Mouse (Mus musculus) forebrain, embryonic 13.5 days (tissue): ENCODE results near the gene Kcnt2. TPM values are rescaled to one million over a fixed set of nuclear protein-coding genes. Genes with fewer than 3 reads are reported as not detected.

Experiments
- ATAC-seq: fragments of 200-750 bp; cut with Nextera tagmentation; 2 replicates; pipeline ENCODE4 v1.8.0; 2017
- H3K27ac ChIP-seq: fragments of 300-500 bp; sonication (generic); 2 replicates; pipeline ENCODE4 v1.5.1; 2015; ENCODE audit warnings: inconsistent platforms, mild to moderate bottlenecking, moderate library complexity
- H3K27me3 ChIP-seq: fragments of 300-500 bp; sonication (generic); 2 replicates; pipeline ENCODE4 v1.6.1; 2015; ENCODE audit warnings: mild to moderate bottlenecking, inconsistent platforms
- H3K36me3 ChIP-seq: fragments of 300-500 bp; sonication (generic); 2 replicates; pipeline ENCODE4 v1.6.1; 2015; ENCODE audit warnings: mild to moderate bottlenecking, inconsistent platforms; ENCODE audit not compliant: poor library complexity, severe bottlenecking
- H3K4me1 ChIP-seq: fragments of 300-500 bp; sonication (generic); 2 replicates; pipeline ENCODE4 v1.6.1; 2015; ENCODE audit warnings: inconsistent platforms
- H3K4me2 ChIP-seq: fragments of 300-500 bp; sonication (generic); 2 replicates; pipeline ENCODE4 v1.6.1; 2015; ENCODE audit warnings: inconsistent platforms, mild to moderate bottlenecking, moderate library complexity
- H3K4me3 ChIP-seq: fragments of 300-500 bp; sonication (generic); 2 replicates; pipeline ENCODE4 v1.5.1; 2015; ENCODE audit warnings: mild to moderate bottlenecking, inconsistent platforms
- H3K9ac ChIP-seq: fragments of 300-500 bp; sonication (generic); 2 replicates; pipeline ENCODE4 v1.6.1; 2015; ENCODE audit warnings: mild to moderate bottlenecking, inconsistent platforms
- H3K9me3 ChIP-seq: fragments of 300-500 bp; sonication (generic); replicated peaks from 2 replicates; pipeline ENCODE4 v1.6.1; 2016; ENCODE audit warnings: inconsistent platforms
- WGBS: fragments of 180-500 bp; shearing (Covaris S2); methylation state at CpG from one replicate; pipeline ENCODE4 v1.1.7; 2015; 5-methylcytosine and 5-hydroxymethylcytosine counted together
- polyA plus RNA-seq: library from polyadenylated mRNA; unstranded; fragments of >200 nt; fragmentation: Nextera tagmentation; extraction: Ambion mirVana; gene quantifications from 2 replicates; pipeline ENCODE4 v1.2.1, GENCODE M21; 2015

The Kcnt2 gene
- polyA plus RNA-seq, 1 experiment from 2014 or later = 2.0 TPM

GRCm38 (mm10) chr1:140379526-140379925 is 133.6 kb downstream of the Kcnt2 start:
- no peak overlapping the region for H3K9ac ChIP-seq
- H3K4me1 ChIP-seq = no peaks in the 10 kb centered on the region
- 38% methylated on average over 2 of the region's 2 CpGs for WGBS
- no peak overlapping the region for H3K4me2 ChIP-seq
- H3K27ac ChIP-seq = no peak overlapping the region
- no peak for ATAC-seq
- no peaks in the 10 kb centered on the region for H3K9me3 ChIP-seq
- H3K27me3 ChIP-seq = no peaks in the 10 kb centered on the region
- no peaks in the 10 kb centered on the region for H3K36me3 ChIP-seq
- H3K4me3 ChIP-seq = no peak overlapping the region

GRCm38 (mm10) chr1:140381093-140381492 is 135.1 kb downstream of the Kcnt2 start:
- 87% methylated on average over 3 of the region's 3 CpGs for WGBS

GRCm38 (mm10) chr1:140390301-140390700 is 144.3 kb downstream of the Kcnt2 start:
- no peak overlapping the region for H3K4me3 ChIP-seq
- no peaks in the 10 kb centered on the region for H3K27me3 ChIP-seq
- H3K9ac ChIP-seq = no peak overlapping the region

More at GRCm38 (mm10) chr1:140381093-140381492, 135.1 kb downstream of the Kcnt2 start:
- no peaks in the 10 kb centered on the region for H3K4me1 ChIP-seq
- no peak overlapping the region for H3K27ac ChIP-seq
- no peak overlapping the region for H3K4me2 ChIP-seq
- no peak overlapping the region for H3K4me3 ChIP-seq
- no peaks in the 10 kb centered on the region for H3K27me3 ChIP-seq
- no peak overlapping the region for H3K9ac ChIP-seq
- ATAC-seq = no peak
- no peaks in the 10 kb centered on the region for H3K36me3 ChIP-seq
- H3K9me3 ChIP-seq = no peaks in the 10 kb centered on the region

GRCm38 (mm10) chr1:140397756-140398155 is 151.8 kb downstream of the Kcnt2 start:
- no peaks in the 10 kb centered on the region for H3K9me3 ChIP-seq
- no peaks in the 10 kb centered on the region for H3K4me1 ChIP-seq
- no peaks in the 10 kb centered on the region for H3K27me3 ChIP-seq
- H3K4me2 ChIP-seq = no peak overlapping the region
- ATAC-seq = no peak
- H3K27ac ChIP-seq = no peak overlapping the region
- no peak overlapping the region for H3K4me3 ChIP-seq
- H3K36me3 ChIP-seq = no peaks in the 10 kb centered on the region
- no peak overlapping the region for H3K9ac ChIP-seq

More at GRCm38 (mm10) chr1:140390301-140390700, 144.3 kb downstream of the Kcnt2 start:
- no peak overlapping the region for H3K4me2 ChIP-seq
- H3K27ac ChIP-seq = no peak overlapping the region
- no peak for ATAC-seq
- H3K4me1 ChIP-seq = no peaks in the 10 kb centered on the region
- 51% methylated on average over 4 of the region's 4 CpGs for WGBS
- no peaks in the 10 kb centered on the region for H3K36me3 ChIP-seq
- H3K9me3 ChIP-seq = no peaks in the 10 kb centered on the region

- Histone ChIP-seq H3K4me3 (no peak overlapping the region), H3K27ac (no peak overlapping the region), H3K4me2 (no peak overlapping the region), H3K36me3 (no peaks in the 10 kb centered on the region), H3K4me1 (no peaks in the 10 kb centered on the region), H3K9ac (no peak overlapping the region), H3K27me3 (no peaks in the 10 kb centered on the region), H3K9me3 (no peaks in the 10 kb centered on the region)
- ATAC-seq = no peak
- 83% methylated on average over 4 of the region's 4 CpGs for WGBS
Observed at GRCm38 (mm10) chr1:140406631-140407288, 160.8 kb downstream of the Kcnt2 start.

- WGBS = 80% methylated on average over 1 of the region's 1 CpGs
- ATAC-seq = no peak
- no peak overlapping the region for H3K4me2 ChIP-seq
Observed at GRCm38 (mm10) chr1:140415761-140416160, 169.8 kb downstream of the Kcnt2 start.

GRCm38 (mm10) chr1:140422954-140423353 is 177.0 kb downstream of the Kcnt2 start:
- Histone ChIP-seq H3K36me3 (no peaks in the 10 kb centered on the region), H3K4me3 (no peak overlapping the region), H3K27me3 (no peaks in the 10 kb centered on the region), H3K9ac (no peak overlapping the region), H3K27ac (no peak overlapping the region), H3K9me3 (no peaks in the 10 kb centered on the region), H3K4me1 (no peaks in the 10 kb centered on the region), H3K4me2 (no peak overlapping the region)
- ATAC-seq = no peak

More at GRCm38 (mm10) chr1:140415761-140416160, 169.8 kb downstream of the Kcnt2 start:
- Histone ChIP-seq H3K36me3 (no peaks in the 10 kb centered on the region), H3K9ac (no peak overlapping the region), H3K9me3 (no peaks in the 10 kb centered on the region), H3K27me3 (no peaks in the 10 kb centered on the region), H3K4me1 (no peaks in the 10 kb centered on the region), H3K27ac (no peak overlapping the region), H3K4me3 (no peak overlapping the region)

- no peaks in the 10 kb centered on the region for H3K36me3 ChIP-seq
- H3K4me3 ChIP-seq = no peak overlapping the region
- ATAC-seq = no peak
- 22% methylated on average over 2 of the region's 2 CpGs for WGBS
- no peaks in the 10 kb centered on the region for H3K4me1 ChIP-seq
- H3K4me2 ChIP-seq = no peak overlapping the region
- H3K9me3 ChIP-seq = no peaks in the 10 kb centered on the region
- no peaks in the 10 kb centered on the region for H3K27me3 ChIP-seq
- no peak overlapping the region for H3K27ac ChIP-seq
- no peak overlapping the region for H3K9ac ChIP-seq
Observed at GRCm38 (mm10) chr1:140429284-140429850, 183.4 kb downstream of the Kcnt2 start.

GRCm38 (mm10) chr1:140432039-140432438 is 186.1 kb downstream of the Kcnt2 start:
- no peaks in the 10 kb centered on the region for H3K36me3 ChIP-seq

GRCm38 (mm10) chr1:140434791-140435190 is 188.8 kb downstream of the Kcnt2 start:
- H3K4me2 ChIP-seq = no peak overlapping the region
- no peak overlapping the region for H3K9ac ChIP-seq
- no peaks in the 10 kb centered on the region for H3K4me1 ChIP-seq
- H3K27me3 ChIP-seq = no peaks in the 10 kb centered on the region
- ATAC-seq = no peak
- no peak overlapping the region for H3K27ac ChIP-seq
- no peaks in the 10 kb centered on the region for H3K36me3 ChIP-seq
- WGBS = 79% methylated on average over 2 of the region's 2 CpGs
- H3K9me3 ChIP-seq = no peaks in the 10 kb centered on the region
- no peak overlapping the region for H3K4me3 ChIP-seq

More at GRCm38 (mm10) chr1:140432039-140432438, 186.1 kb downstream of the Kcnt2 start:
- Histone ChIP-seq H3K4me1 (no peaks in the 10 kb centered on the region), H3K27ac (no peak overlapping the region), H3K4me3 (no peak overlapping the region), H3K4me2 (no peak overlapping the region), H3K9ac (no peak overlapping the region), H3K9me3 (no peaks in the 10 kb centered on the region), H3K27me3 (no peaks in the 10 kb centered on the region)
- ATAC-seq = no peak
- 69% methylated on average over 1 of the region's 1 CpGs for WGBS

GRCm38 (mm10) chr1:140438176-140438575 is 192.2 kb downstream of the Kcnt2 start:
- Histone ChIP-seq H3K4me2 (no peak overlapping the region), H3K27ac (no peak overlapping the region), H3K9me3 (no peaks in the 10 kb centered on the region), H3K27me3 (no peaks in the 10 kb centered on the region), H3K4me1 (no peaks in the 10 kb centered on the region), H3K4me3 (no peak overlapping the region), H3K36me3 (no peaks in the 10 kb centered on the region), H3K9ac (no peak overlapping the region)
- 69% methylated on average over 5 of the region's 5 CpGs for WGBS
- no peak for ATAC-seq

GRCm38 (mm10) chr1:140443904-140444303 is 197.9 kb downstream of the Kcnt2 start:
- H3K9ac ChIP-seq = no peak overlapping the region
- no peak overlapping the region for H3K4me2 ChIP-seq
- no peaks in the 10 kb centered on the region for H3K4me1 ChIP-seq
- no peaks in the 10 kb centered on the region for H3K36me3 ChIP-seq
- no peak overlapping the region for H3K4me3 ChIP-seq
- 79% methylated on average over 1 of the region's 1 CpGs for WGBS
- H3K27me3 ChIP-seq = no peaks in the 10 kb centered on the region
- no peak for ATAC-seq
- no peaks in the 10 kb centered on the region for H3K9me3 ChIP-seq
- no peak overlapping the region for H3K27ac ChIP-seq

- ATAC-seq = no peak
- Histone ChIP-seq H3K4me1 (no peaks in the 10 kb centered on the region), H3K36me3 (no peaks in the 10 kb centered on the region), H3K4me3 (no peak overlapping the region), H3K27ac (no peak overlapping the region), H3K9ac (no peak overlapping the region), H3K27me3 (no peaks in the 10 kb centered on the region), H3K4me2 (no peak overlapping the region), H3K9me3 (no peaks in the 10 kb centered on the region)
- 85% methylated on average over 5 of the region's 5 CpGs for WGBS
Observed at GRCm38 (mm10) chr1:140444394-140444793, 198.4 kb downstream of the Kcnt2 start.
